Mouse (Mus musculus): ENCODE results near the gene Adgre5.

Gene Adgre5

GRCm38 (mm10) chr8:83740976-83741741, at the start of gene Adgre5:
Gene Adgre5 (minus strand): TSS chr8:83741326.
- peak; percentile 44 to 49 for DNase-seq (ENCODE audit: low read depth in 2 of 2, low spot score in 2 of 2)

- DNase-seq (ENCODE audit: low read depth in 2 of 2, low spot score in 2 of 2): no peak
Measured at GRCm38 (mm10) chr8:83789826-83790225, 48.7 kb upstream of the Adgre5 start.

GRCm38 (mm10) chr8:83785046-83785445, 43.9 kb upstream of the Adgre5 start:
- no peak for DNase-seq (ENCODE audit: low read depth in 2 of 2, low spot score in 2 of 2)

GRCm38 (mm10) chr8:83782832-83783558, 41.9 kb upstream of the Adgre5 start:
- peak; percentile 72 to 77 for DNase-seq (ENCODE audit: low read depth in 2 of 2, low spot score in 2 of 2)

- DNase-seq (ENCODE audit: low read depth in 2 of 2, low spot score in 2 of 2): no peak
Measured at GRCm38 (mm10) chr8:83779610-83780009, 38.5 kb upstream of the Adgre5 start.

GRCm38 (mm10) chr8:83778051-83778450, 36.9 kb upstream of the Adgre5 start:
- no peak for DNase-seq (ENCODE audit: low read depth in 2 of 2, low spot score in 2 of 2)

- DNase-seq (ENCODE audit: low read depth in 2 of 2, low spot score in 2 of 2): no peak
Measured at GRCm38 (mm10) chr8:83776632-83777031, 35.5 kb upstream of the Adgre5 start.

GRCm38 (mm10) chr8:83774221-83774620, 33.1 kb upstream of the Adgre5 start:
- DNase-seq (ENCODE audit: low read depth in 2 of 2, low spot score in 2 of 2): no peak

GRCm38 (mm10) chr8:83773452-83773846, 32.3 kb upstream of the Adgre5 start:
- peak in 1 of 2 experiments; percentile 30 for DNase-seq (ENCODE audit: low read depth in 2 of 2, low spot score in 2 of 2)

GRCm38 (mm10) chr8:83772701-83773451, 31.8 kb upstream of the Adgre5 start:
- DNase-seq (ENCODE audit: low read depth in 2 of 2, low spot score in 2 of 2): no peak

GRCm38 (mm10) chr8:83771791-83772190, 30.7 kb upstream of the Adgre5 start:
- no peak for DNase-seq (ENCODE audit: low read depth in 2 of 2, low spot score in 2 of 2)

- no peak for DNase-seq (ENCODE audit: low read depth in 2 of 2, low spot score in 2 of 2)
Measured at GRCm38 (mm10) chr8:83770669-83771068, 29.5 kb upstream of the Adgre5 start.

- no peak for DNase-seq (ENCODE audit: low read depth in 2 of 2, low spot score in 2 of 2)
Measured at GRCm38 (mm10) chr8:83769720-83770119, 28.6 kb upstream of the Adgre5 start.

- DNase-seq (ENCODE audit: low read depth in 2 of 2, low spot score in 2 of 2): no peak
Measured at GRCm38 (mm10) chr8:83768526-83768925, 27.4 kb upstream of the Adgre5 start.

GRCm38 (mm10) chr8:83767442-83767841, 26.3 kb upstream of the Adgre5 start:
- no peak for DNase-seq (ENCODE audit: low read depth in 2 of 2, low spot score in 2 of 2)

GRCm38 (mm10) chr8:83765663-83766062, 24.5 kb upstream of the Adgre5 start:
- DNase-seq (ENCODE audit: low read depth in 2 of 2, low spot score in 2 of 2): no peak

GRCm38 (mm10) chr8:83764717-83765116, 23.6 kb upstream of the Adgre5 start:
- no peak for DNase-seq (ENCODE audit: low read depth in 2 of 2, low spot score in 2 of 2)

- DNase-seq (ENCODE audit: low read depth in 2 of 2, low spot score in 2 of 2): no peak
Measured at GRCm38 (mm10) chr8:83764116-83764515, 23.0 kb upstream of the Adgre5 start.

GRCm38 (mm10) chr8:83759231-83759759, 18.2 kb upstream of the Adgre5 start:
- DNase-seq (ENCODE audit: low read depth in 2 of 2, low spot score in 2 of 2): no peak

GRCm38 (mm10) chr8:83758298-83758697, 17.2 kb upstream of the Adgre5 start:
- DNase-seq (ENCODE audit: low read depth in 2 of 2, low spot score in 2 of 2): no peak

GRCm38 (mm10) chr8:83757084-83757607, 16.0 kb upstream of the Adgre5 start:
- no peak for DNase-seq (ENCODE audit: low read depth in 2 of 2, low spot score in 2 of 2)

All from CD8-positive naive resting alpha-beta T cell, adult 2 months (primary cell).